Mouse (Mus musculus) forebrain, embryonic 11.5 days (tissue): Measurements from ENCODE around the gene Stat5b. TPM values are rescaled to one million over a fixed set of nuclear protein-coding genes. Genes with fewer than 3 reads are reported as not detected.

Experiments
- ATAC-seq: fragments of 200-750 bp; cut with Nextera tagmentation; replicated peaks from 2 replicates; pipeline ENCODE4 v1.8.0; 2017; ENCODE audit warnings: moderate TSS enrichment; ENCODE audit not compliant: low FRiP score
- DNase-seq: peaks from one replicate; pipeline ENCODE4 v3.0.0-alpha.2; 2017; ENCODE audit warnings: low spot score
- H3K27ac ChIP-seq: fragments of 300-500 bp; sonication (generic); 2 replicates; pipeline ENCODE4 v1.5.1; 2014; ENCODE audit warnings: low read depth, low read length
- H3K27me3 ChIP-seq: fragments of 300-500 bp; sonication (generic); 2 replicates; pipeline ENCODE4 v1.6.1; 2014; ENCODE audit warnings: mild to moderate bottlenecking, low read length, mixed read lengths; ENCODE audit not compliant: control insufficient read depth, insufficient read depth
- H3K36me3 ChIP-seq: fragments of 300-500 bp; sonication (generic); 2 replicates; pipeline ENCODE4 v1.6.1; 2014; ENCODE audit warnings: mild to moderate bottlenecking, low read length, moderate library complexity, mixed read lengths; ENCODE audit not compliant: control insufficient read depth, insufficient read depth
- H3K4me1 ChIP-seq: fragments of 300-500 bp; sonication (generic); replicated peaks from 2 replicates; pipeline ENCODE4 v1.6.1; 2014; ENCODE audit warnings: low read length, mixed read lengths; ENCODE audit not compliant: control insufficient read depth, insufficient read depth
- H3K4me2 ChIP-seq: fragments of 300-500 bp; sonication (generic); 2 replicates; pipeline ENCODE4 v1.6.1; 2014; ENCODE audit warnings: low read depth, mild to moderate bottlenecking, low read length, moderate library complexity, mixed read lengths; ENCODE audit not compliant: severe bottlenecking
- H3K4me3 ChIP-seq: fragments of 300-500 bp; sonication (generic); 2 replicates; pipeline ENCODE4 v1.5.1; 2014; ENCODE audit warnings: low read depth, low read length
- H3K9ac ChIP-seq: fragments of 300-500 bp; sonication (generic); 2 replicates; pipeline ENCODE4 v1.6.1; 2014; ENCODE audit warnings: low read length
- H3K9me3 ChIP-seq: fragments of 300-500 bp; sonication (generic); 2 replicates; pipeline ENCODE4 v1.6.1; 2016; ENCODE audit warnings: low read length, mixed read lengths; ENCODE audit not compliant: control insufficient read depth
- WGBS: fragments of 180-500 bp; shearing (Covaris S2); extraction: QIAGEN DNeasy Blood & Tissue Kit; methylation state at CpG from one replicate; pipeline ENCODE4 v1.1.7; 2014; 5-methylcytosine and 5-hydroxymethylcytosine counted together
- polyA plus RNA-seq: library from polyadenylated mRNA; unstranded; fragments of >200 nt; fragmentation: Nextera tagmentation; extraction: Ambion mirVana; gene quantifications from 2 replicates; pipeline ENCODE4 v1.2.1, GENCODE M21; 2014

Stat5b gene
- polyA plus RNA-seq, 1 experiment from 2014 or later: 19.1 TPM

GRCm38 (mm10) chr11:100735134-100735865 is 115.2 kb downstream of the Stat5b start:
- Histone ChIP-seq H3K4me1 (no peaks in the 10 kb centered on the region; the same call in 1 of the 2 replicates), H3K4me3 (no peak overlapping the region), H3K4me2 (no peak overlapping the region), H3K9ac (no peak overlapping the region), H3K9me3 (no peaks in the 10 kb centered on the region), H3K27ac (no peak overlapping the region), H3K36me3 (no peaks in the 10 kb centered on the region), H3K27me3 (no peaks in the 10 kb centered on the region)
- WGBS: 92% methylated on average over 9 of the region's 9 CpGs
- no peak for ATAC-seq
- DNase-seq: no peak

Other genes with a start within 250 kb of the Stat5b start
- 94.5 and 107 TPM in 2 replicates for gene Nkiras2, start 231.5 kb downstream of the Stat5b start, polyA plus RNA-seq
- 95.9 and 105 TPM in 2 replicates for gene Dnajc7, start 230.6 kb downstream of the Stat5b start, polyA plus RNA-seq
- 0.16 TPM in 1 of 2 replicates, not detected in the other for gene Zfp385c, start 158.3 kb downstream of the Stat5b start, polyA plus RNA-seq
- 3.1 and 4.3 TPM in 2 replicates for gene Dhx58, start 146.5 kb downstream of the Stat5b start, polyA plus RNA-seq
- 80.7 and 82.0 TPM in 2 replicates for gene Kat2a, start 138.3 kb downstream of the Stat5b start, polyA plus RNA-seq
- 0.36 and 0.45 TPM in 2 replicates for gene Hspb9, start 136.9 kb downstream of the Stat5b start, polyA plus RNA-seq
- gene Rab5c, start 112.5 kb downstream of the Stat5b start, polyA plus RNA-seq: 39.4 and 50.5 TPM in 2 replicates
- gene Kcnh4, start 90.8 kb downstream of the Stat5b start, polyA plus RNA-seq: 2.7 and 3.1 TPM in 2 replicates
- not detected in 2 replicates for gene Hcrt, start 87.8 kb downstream of the Stat5b start, polyA plus RNA-seq
- gene Ghdc, start 79.8 kb downstream of the Stat5b start, polyA plus RNA-seq: 2.1 and 2.9 TPM in 2 replicates
- 1.3 and 1.5 TPM in 2 replicates for gene Stat5a, start 8.6 kb upstream of the Stat5b start, polyA plus RNA-seq
- gene Stat3, start 88.8 kb upstream of the Stat5b start, polyA plus RNA-seq: 26.2 and 27.8 TPM in 2 replicates
- gene Cavin1, start 120.2 kb upstream of the Stat5b start, polyA plus RNA-seq: 11.8 and 14.2 TPM in 2 replicates
- gene Atp6v0a1, start 158.7 kb upstream of the Stat5b start, polyA plus RNA-seq: 44.7 and 47.0 TPM in 2 replicates
- 6.9 and 7.8 TPM in 2 replicates for gene Naglu, start 219.3 kb upstream of the Stat5b start, polyA plus RNA-seq
- 0.19 TPM in 1 of 2 replicates, not detected in the other for gene Hsd17b1, start 227.7 kb upstream of the Stat5b start, polyA plus RNA-seq
- 50.4 and 51.5 TPM in 2 replicates for gene Coasy, start 231.8 kb upstream of the Stat5b start, polyA plus RNA-seq
- gene Mlx, start 236.6 kb upstream of the Stat5b start, polyA plus RNA-seq: 41.8 and 44.3 TPM in 2 replicates
- gene Psmc3ip, start 244.7 kb upstream of the Stat5b start, polyA plus RNA-seq: 74.1 and 79.7 TPM in 2 replicates